Mouse (Mus musculus) kidney, postnatal 25 days (tissue): ENCODE measurements around the gene Cul7.

Experiments
- DNase-seq, 2 experiments: peaks; one replicate each; pipeline ENCODE4 v3.0.0; 2021; ENCODE audit warnings: mixed read lengths in 2 of 2

Cul7 gene

DNA sequence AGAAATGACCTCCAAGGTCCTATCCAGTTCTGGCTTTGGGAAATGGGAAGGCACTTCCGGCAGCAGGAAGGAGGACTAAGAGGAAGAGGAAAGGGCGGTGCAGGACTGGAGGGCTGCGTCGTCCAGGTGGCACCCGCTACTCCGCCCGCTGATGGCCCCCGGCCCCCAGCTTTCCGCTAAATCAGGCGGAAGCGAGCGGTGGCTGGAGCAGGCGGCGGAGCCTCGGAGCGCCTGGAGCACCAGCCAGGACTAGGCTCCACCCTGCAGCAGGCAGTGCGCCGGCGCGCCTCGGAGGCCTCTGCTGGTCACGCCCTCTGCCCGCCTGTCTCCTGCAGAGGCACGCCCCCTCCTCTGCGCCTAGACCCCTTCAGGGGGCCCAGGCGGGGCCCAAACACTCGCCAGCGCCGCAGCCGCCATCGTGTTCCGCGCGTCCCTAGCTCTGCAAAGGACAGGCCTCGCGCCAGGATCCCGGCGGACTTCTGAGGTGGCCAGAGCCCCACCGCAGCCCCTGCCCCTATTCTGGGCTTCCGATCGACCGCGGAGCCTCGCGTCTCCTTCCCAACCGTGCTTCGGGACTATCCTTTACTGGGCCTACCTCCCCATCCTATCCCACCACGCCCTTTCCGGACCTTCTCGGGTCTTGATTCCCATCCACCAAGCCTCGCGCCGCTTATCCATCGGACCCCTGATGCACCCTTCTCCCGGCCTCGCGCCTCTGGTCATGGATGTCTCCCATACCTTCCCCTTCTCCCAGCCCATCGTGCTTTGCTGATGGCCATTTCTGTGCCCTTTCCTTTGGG is at the start of gene Cul7:
Gene Cul7, plus strand, starts transcription at position 106 of the 800 bp plus-strand sequence.
- peak; percentile 93 to 97 for DNase-seq

DNA sequence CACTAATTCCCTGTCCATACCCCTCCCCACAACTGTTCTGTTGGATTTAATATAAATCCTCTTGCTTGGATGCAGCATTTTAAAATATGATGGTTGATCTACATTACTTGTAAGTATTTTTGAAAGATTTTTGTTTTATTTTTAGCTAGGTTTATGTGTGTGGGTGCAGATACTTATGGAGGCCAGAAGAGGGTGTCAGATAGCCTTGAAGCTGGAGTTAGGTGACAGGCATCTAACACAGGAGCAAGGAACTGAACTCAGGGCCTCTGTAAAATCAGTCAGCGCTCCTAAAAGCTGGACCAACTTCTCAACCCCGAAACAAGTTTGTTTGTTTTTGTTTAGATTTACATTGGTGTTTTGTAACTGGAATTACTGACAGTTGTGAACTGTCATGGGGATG is 49.6 kb upstream of the Cul7 start:
- DNase-seq = no peak

DNA sequence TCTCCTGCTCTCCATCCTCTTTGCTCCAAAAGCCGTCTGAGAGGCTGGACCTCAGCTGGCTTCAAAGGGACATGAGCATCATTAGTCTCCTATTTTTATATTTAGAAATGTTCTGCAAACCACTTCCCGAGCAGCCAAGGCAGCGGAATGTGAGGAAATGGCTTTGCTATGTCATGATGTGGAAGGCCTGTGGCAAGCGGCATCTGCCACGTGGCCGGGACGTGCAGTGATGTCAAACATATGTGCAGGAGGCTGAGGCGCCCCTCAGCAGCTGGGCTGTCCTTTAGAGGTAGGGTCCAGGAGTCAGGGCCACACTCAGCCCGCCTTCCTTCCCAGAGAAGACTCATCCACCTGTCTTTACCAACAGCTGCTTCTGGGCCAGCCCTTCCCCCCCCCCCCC is 47.9 kb upstream of the Cul7 start:
- DNase-seq = peak; percentile 23 to 57

DNA sequence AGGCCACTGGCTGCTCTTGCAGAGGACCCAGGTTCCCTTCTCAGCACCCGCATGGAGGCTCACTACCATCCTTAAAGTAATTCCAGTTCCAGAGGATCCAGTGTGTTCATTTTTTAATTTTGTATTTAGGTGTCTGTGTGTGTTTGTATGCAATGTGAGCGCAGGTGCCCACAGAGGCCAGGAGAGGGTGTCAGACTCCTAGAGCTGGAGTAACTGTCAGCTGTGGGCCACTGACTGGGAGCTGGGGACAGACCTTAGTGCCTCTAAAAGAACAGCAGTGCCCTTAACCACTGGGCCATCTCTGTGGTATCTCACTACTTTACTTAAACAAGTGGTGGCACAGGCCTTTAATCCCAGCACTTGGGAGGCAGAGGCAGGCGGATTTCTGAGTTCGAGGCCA is 46.9 kb upstream of the Cul7 start:
- DNase-seq = no peak

DNA sequence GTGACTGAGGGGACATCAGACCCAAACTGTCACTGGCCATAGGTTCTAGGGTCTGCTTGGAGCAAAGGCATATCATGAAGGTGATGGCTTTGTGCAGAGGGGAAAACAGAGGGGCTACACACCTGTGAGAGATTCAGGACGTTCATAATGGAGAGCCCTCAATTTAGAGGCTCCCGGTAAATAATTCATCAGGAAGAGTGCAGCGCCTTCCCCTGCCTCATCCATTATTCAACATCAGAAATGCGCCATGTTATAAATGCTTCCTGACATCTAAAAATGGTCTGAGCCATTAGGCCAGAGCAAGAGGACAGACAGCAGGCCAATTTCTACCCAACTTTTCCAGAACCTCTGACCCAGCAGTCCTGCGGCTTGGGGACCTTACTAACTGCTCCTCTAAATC is 45.0 kb upstream of the Cul7 start:
- no peak for DNase-seq

DNA sequence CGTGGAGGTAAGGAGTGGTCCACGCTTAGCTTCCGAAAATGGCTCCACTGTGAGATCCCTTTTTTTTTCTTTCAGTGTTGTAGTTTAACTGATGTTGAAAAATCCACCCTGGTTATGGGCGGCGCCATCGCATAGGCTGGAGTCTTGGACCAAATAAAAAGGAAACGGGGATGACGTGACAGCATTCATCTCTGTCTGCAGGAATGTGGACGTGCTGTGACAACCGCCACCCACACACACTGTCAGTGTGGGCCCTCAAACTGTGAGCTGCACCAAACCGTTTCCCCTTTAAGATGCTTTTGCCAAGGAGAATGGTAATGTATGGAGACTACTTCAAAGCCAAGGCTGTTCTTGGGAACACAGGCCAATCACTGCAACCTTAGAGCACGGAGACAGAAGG is 44.1 kb upstream of the Cul7 start:
- peak in 1 of 2 experiments; percentile 7 for DNase-seq

DNA sequence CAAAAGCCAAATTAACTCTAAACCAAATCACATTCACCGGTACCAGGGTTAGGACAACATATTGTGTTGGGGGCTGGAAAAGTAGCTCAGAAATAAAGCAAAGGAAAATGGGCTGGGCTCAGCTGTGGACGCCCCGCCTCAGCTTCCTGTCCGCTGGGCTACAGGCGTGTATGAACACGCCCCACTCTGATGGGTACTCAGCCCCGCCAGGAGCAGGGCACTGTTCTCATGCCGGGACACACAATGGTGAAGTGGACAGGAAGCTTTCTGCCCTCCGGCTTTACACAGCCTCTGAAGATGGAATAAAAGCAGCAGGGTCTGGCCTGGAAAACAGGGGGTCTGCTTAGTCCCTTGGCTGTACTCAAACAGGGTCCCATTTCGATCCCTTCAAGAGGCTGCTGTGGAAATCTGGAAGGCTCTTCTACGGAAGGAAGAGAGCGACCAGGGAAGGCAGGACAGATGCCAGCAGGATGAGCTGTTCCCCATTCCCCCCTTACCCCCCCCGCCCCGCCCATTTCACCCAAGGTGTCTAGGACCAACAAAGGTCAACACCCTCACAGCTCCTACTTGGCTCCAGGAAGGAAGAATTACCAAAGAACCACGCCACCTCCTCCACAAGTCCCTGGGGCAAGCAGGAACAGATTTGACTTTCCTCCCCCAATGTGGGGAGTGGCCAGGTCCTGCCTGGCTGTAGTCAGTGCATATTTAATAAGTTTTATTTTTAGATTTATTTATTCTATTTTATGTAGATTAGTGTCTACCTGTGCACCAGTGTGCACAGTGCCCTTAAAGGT is 40.2 kb upstream of the Cul7 start:
- peak; percentile 63 to 80 for DNase-seq

DNA sequence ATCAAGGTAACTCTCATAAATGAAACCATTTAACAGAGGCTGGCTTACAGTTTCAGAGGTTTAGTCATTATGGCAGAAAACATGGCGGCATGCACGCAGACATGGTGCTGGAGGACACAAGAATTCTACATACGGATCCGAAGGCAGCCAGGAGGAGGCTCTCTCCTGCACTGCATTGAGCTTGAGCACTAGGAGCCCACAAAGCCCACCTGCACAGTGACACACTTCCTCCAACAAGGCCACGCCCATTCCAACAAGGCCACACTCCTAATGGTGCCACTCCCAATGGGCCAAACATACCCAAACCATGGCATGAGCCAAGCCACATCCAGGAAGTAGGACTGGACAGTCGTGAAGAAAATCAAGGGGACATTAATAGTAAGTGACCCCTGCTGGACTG is 38.8 kb upstream of the Cul7 start:
- DNase-seq = peak in 1 of 2 experiments; percentile 32

DNA sequence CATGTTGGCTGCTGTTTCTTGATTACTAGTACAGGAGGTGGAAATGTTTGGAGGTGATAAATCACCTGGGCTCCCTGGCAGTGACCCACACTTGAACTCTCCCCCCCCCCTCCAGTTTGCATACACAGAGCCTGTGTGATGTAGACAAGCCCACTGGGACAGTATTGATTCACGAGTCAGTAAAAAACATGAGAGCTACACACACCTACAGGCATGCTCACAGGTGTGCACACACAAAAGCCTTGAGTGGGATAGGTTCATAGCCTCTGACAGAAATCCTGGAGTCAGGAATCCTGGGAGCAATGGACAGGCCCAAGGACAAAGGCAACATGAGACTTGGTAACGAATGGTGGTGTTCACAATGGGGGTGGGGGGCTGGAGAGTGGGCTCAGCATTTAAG is 37.9 kb upstream of the Cul7 start:
- peak in 1 of 2 experiments; percentile 21 for DNase-seq

DNA sequence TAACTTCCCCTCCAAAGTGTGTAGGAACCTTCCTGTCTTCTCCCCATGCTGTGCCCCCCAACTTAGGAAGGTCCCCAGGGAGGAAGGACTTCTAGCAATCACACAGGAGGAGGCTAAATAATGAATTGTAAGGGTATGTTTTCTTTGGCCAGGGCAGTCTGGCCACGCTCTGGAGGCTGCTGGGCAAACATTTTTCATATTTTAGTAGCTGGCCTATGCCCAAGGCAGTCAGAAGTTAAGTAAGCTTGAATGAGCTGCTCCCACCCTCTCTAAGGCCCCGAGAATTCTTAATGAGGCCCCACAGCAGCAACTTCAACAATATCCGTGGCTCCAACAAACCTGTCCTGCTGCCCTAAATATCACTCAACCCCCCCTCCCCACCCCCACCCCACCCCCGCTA is 37.3 kb upstream of the Cul7 start:
- peak; percentile 48 to 53 for DNase-seq

DNA sequence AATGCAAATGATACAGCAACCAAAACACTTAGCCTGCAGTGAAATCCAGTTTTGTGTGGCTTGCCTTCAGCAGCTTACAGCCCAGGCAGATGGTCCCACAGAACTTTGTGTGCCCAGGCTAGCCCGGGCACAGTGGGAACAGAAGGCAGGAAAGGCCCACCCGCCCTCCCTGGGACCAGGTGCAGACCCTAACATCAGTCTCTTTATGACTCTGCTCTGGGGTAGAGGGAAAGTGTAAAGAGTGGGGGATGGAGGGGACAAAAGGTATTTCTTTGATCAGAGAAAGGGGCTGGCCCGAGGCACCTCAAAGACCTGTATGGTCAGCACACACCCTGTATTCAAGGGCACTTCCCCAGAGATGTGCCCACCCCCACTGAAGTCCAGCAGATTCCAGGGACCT is 36.9 kb upstream of the Cul7 start:
- peak in 1 of 2 experiments; percentile 26 for DNase-seq

DNA sequence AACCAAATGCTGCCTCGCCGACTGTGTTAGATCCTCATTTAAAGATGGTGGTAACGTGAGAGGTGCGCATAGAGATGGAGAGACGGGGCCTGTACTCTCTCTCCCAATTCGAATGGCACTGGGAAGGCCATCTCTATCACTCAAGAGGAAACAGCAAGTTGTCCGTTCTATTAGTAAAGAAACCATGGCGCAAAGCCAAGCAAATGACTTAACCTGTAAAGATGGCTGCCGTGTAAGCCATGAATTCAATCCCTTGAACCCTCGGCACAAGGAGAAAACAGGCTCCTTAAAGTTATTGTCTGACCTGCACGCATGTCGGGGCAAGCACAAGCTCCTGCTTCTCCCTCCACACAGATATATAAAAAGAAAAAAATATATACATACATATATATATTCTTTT is 32.3 kb upstream of the Cul7 start:
- DNase-seq = no peak

DNA sequence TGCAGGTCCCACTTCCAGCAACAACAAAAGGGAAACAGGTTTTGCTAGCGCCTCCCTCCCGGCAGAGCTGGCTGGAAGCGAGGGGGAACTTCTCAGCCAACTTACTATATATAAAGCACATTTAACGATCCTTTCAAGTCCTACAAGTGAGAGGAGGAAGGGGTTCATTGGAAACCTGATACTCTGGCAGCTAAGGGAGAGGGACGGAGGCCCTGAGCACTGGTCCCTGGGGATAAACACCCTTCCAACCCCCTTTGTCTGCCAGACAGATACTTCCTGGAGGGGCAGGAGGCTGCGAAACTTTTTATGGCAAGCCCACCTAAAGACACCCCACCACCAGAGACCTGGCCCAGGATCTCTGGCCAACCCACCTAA is 31.8 kb upstream of the Cul7 start:
- DNase-seq = no peak

DNA sequence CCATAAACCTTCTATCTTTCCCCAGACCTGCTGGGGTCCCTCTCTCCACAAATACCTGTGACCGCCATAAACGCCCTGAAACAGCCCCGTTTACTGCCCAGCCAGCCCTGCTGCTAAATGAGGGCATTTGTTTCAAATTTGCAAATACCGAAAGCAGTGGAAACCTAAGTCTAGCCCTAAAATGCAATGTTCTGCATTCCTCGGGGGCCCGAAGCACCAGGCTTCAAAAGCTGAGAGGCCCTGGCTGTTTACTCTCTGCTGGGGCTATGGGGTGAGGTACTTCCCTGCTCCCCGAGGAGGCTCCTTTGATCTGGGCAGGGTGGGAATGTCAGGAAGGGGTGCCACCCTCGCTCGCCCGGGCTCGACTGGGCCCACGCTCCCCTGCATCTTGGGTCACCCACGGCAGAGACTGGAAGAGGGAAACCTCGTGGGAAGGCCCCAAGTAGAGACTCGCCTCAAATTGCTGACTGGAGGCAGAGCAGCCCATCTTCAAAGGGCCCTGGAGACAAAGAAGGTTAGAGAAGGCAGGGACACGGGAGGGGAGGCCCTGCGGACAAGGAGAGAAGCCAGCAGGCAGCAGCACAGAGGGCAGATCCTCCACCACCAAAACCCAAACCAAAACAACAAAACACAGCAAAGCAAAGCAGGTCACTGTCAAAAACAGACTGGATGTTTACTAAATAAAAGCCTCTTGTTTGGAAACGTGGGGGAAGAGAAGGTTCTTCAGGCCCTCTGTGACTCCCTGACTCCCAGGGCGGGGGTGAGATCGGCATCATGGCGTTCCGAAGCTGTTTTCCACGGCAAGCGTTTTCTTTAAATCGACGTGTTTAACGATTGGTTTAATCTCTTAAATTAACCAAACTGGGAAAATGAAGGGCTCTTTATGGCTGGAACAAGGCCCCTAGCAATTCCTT is 31.1 kb upstream of the Cul7 start:
- no peak for DNase-seq

DNA sequence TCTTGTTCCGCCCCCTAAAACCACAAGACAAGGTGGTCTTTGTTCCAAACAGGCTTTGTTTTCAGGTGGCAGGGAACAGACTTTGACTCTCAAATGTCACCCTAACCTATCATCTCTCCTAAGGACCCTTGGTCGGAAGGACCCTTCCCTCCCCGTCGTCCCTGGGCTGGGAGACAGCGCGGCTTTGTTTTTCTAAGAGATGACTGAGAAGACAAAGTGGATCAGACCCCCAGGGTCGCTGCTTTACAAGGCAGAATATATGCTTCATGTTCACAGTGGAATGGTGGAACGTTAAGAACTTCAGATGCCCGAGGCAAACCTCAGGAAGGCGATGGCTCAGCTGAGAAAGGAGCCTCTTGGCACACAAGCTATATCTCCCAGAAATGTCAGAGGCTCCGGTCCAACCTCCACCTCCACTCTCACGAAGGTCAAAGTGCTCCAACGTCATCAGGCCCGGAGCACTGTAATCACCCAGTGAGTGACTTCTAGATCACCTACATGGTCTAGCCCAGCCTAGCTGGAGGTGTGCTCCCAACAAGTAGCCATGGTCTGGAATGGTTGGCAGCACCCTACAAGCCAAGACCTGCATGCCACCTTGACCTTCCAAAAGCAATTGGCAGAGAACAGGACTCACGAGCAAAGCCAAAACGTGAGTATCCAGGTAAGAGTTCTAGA is 30.3 kb upstream of the Cul7 start:
- DNase-seq = no peak

DNA sequence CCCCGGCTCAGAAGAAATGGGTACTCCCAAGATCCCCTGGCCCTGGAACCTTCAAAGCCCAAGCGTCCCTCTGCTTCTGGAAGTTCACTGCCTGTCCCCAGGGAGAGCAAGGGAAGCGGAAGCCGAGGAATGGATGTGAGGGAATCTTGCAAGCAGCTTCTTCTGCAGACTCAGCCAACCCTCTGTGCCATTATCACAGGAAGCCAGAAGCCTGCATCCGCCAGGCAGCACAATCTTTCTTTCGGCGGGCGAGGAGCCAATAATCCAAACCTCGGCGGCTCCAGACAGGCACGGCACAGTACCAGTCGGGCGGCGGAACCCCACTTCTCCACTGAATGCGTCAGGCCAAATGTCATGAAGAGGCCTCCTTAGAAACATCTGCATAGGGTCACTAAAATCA is 28.8 kb upstream of the Cul7 start:
- peak; percentile 67 to 71 for DNase-seq

DNA sequence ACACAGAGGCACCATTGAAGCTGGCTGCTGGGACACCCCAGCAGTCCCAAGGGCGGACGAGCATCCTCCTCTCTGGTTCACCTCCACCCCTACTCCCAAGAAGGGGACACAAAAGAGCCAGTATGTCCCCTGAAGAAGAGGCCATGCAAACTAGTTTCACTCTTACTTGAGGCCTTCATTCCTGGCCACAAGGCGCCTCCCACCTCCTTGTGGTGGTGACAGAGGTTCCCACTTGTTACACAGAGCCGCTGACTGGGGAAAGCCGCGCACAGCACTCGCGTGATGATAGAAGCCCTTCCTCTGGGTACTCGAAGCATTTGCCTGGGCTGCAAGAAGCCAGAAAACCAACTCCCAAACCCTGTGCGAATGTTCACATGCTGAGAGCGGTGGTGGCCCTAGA is 27.9 kb upstream of the Cul7 start:
- DNase-seq = no peak

DNA sequence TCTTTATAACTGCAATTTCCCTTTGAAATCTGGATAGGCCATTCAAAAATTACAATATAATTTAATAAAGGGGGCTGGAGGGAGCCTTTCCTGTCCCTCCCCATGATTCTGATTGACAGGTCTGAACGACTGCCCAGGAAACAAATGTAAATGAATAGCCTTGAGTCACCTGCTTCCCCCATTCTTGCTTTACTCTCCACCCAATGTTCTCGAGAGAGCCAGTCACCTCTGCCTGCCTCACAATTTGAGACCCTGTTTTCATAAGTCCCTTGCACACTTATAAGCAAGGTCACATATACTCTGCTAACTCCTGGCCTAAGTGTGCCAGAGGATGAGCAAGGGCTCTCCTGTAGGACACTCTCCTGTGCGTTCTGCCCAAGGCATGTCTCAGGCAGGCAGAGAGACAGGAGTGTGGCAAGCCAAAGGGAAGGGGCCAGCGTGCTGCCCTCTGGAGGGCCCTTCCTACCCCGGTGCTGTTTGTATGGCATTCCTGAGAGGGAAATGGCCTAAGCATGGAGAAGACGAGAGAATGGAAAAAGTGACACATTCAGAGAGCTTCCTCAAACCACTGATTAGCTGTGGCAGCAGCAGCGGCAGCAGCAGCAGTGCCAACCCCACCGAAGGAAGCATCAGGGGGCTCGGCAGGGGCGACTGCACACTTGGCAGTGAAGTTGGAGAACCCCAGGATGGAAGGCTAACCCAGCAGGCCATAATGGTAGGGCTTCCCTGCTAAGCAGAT is 26.1 kb upstream of the Cul7 start:
- DNase-seq = no peak

DNA sequence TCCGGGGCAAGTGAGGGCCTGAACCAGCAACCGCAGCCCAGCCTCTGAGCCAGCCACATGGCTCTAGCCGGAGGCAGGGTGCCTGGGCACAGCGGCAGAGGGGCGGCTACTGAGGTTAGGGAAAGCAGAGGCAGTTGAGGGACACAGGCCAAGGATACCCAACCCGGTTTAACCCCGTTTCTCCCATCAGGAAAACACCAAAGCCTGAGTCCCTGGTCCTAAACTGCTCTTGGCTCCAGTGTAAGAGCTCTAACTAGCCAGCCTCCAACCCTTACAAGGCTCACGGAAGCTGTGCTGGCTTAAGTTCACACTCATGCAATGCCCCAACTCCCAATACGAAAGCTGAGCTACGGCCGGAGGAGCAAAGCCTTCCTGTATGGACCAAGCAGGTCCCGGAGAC is 25.5 kb upstream of the Cul7 start:
- peak in 1 of 2 experiments; percentile 24 for DNase-seq

DNA sequence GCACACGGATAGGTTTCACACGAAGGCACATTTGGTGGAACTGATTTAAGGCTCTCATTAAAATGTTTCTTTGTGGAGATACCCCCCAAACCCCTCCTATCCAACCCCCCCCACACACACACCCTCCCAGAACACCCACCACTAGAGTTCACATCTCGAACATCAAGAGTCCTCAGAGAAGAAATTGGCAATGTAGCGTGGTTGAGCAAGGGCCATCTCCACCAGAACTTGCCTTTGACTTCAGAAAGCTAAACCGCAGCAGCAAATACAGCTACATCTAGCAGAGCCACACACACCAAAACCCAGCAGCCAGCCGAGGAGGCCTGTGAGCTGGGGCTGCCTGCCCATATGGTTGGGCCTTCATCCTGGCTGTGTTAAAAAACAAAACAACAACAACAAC is 22.7 kb upstream of the Cul7 start:
- no peak for DNase-seq

DNA sequence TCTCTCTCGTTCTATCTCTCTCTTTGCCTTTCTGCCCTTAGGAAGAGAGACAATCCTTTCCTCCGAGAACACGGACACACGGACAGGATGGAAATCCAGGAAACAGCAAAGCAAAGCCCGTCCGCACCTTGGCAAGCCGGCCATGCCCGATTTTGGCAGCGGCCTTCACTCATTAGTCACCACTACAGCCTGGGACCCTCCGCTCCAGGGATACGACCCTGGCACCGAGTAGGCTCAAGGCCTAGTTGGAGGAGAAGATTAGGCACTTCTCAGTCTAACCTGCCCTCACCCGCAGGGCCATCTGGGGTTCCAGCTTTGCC is 21.7 kb upstream of the Cul7 start:
- DNase-seq = peak in 1 of 2 experiments; percentile 26
